Mouse (Mus musculus) left cerebral cortex, postnatal 4 days (tissue): ENCODE data around the gene Cela3b. TPM values are rescaled to one million over a fixed set of nuclear protein-coding genes. Genes with fewer than 3 reads are reported as not detected.
"Not testable (repeated sequence)": the region's sequence is repeated elsewhere in the genome, so short reads cannot be mapped to it uniquely, and the experiment has no call there.

Source experiments
- DNase-seq: peaks from one replicate; pipeline ENCODE4 v3.0.0-alpha.2; 2022
- intact Hi-C: fragments of 180-260 bp; cut with DNase I; formaldehyde crosslinking; loops from one replicate; pipeline ENCODE4 v1.15.1; 2025
- total RNA-seq, 2 experiments: library from RNA; stranded (reverse); gene quantifications; 2 replicates each; pipeline ENCODE4 v1.2.3; 2021

Cela3b gene
- total RNA-seq, 2 experiments from 2014 or later = not detected

DNA sequence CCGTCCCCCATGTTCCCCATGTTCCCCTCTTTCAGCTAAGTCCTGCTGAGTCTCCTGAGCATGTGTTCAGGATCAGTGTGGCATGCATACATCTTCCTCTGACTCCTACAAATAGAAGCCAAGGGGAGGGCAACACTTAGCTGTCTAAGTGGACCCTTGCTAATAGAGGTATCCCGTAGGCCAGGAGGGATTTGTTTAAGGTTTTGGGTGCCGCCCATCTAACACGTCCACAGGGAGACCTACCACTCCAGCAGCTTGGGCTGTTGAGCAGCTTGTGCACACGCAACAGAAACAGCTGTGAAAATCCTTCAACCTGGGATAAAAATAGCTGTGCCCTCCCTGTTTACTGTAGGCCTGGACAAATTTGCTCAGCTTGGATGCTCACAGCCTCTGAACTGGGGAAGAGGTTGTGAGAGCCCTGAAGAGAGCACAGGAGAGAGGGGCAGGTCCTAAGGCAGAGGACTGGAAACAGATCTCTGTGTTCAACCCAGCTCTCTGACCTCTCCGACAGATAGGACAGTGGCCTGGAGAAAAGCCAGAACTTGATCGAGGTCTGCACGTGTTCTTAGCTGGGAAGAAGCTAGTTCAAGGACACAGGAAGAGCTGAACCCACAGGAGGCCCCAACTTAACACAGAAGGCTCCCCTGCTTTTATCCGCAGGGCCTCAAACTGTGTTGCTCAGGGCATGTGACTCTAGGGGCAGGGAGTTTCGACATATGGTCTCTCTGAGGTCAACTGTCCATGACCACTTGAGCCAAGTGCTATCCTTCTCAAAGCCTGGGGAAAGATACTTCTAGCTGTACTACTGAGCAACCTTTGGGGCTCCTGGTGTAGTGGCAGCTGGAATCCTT lies 2.6 kb upstream of the Cela3b start:
- intact Hi-C loops, DNase-seq: not testable (repeated sequence)

DNA sequence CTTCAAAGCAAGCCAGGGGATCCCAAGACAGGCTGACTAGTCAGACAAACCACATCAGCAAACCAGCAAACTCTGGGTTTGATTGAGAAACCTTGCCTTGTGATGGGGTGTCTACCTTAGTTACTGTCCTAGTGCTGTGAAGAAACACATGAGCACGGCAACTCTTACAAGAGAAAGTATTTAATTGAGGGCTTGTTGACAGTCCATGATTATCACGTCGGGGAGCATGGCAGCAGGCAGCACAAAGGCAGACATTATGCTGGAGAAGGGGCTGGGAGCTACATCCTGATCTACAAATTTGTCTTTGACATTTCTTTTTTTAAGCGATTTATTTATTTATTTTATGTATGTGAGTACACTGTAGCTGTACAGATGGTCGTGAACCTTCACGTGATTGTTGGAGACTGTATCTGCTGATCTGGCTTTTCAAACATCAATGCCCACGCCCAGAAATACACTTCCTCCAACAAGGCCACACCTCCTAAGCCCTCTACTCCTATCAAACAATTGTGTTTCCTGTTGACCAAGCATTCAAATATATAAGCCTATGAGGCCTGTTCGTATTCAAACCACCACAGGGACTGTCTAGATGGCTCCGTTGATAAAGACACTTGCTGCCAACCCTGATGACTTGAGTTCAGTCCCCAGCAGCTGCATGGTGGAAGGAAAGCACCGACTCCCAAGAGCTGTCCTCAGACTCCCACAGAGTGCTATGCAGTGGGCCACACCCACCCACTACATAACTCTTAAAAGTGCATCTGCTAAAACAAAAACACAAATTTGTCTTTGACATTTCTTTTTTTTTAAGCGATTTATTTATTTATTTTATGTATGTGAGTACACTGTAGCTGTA lies 12.4 kb downstream of the Cela3b start:
- intact Hi-C loops = loop anchor here (2.0 kb wide), 1 partner anchor 19 kb away; no protein-coding TSS in a partner anchor
- DNase-seq = no peak

- DNase-seq = no peak
- intact Hi-C loops = no loop called here
Observed at GRCm38 (mm10) chr4:137414936-137415335, 15.4 kb downstream of the Cela3b start.

DNA sequence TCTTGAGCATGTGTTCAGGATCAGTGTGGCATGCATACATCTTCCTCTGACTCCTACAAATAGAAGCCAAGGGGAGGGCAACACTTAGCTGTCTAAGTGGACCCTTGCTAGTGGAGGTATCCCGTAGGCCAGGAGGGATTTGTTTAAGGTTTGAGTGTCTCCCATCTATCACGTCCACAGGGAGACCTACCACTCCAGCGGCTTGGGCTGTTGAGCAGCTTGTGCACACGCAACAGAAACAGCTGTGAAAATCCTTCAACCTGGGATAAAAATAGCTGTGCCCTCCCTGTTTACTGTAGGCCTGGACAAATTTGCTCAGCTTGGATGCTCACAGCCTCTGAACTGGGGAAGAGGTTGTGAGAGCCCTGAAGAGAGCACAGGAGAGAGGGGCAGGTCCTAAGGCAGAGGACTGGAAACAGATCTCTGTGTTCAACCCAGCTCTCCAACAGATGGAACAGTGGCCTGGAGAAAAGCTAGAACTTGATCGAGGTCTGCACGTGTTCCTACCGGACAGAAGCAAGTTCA lies 18.1 kb downstream of the Cela3b start:
- DNase-seq, intact Hi-C loops: not testable (repeated sequence)

GRCm38 (mm10) chr4:137409691-137410090 lies 20.6 kb downstream of the Cela3b start, which contains the start of gene Cela3a:
Cela3a (minus strand) TSS chr4:137409791.
- intact Hi-C loops = no loop called here
- no peak for DNase-seq

DNA sequence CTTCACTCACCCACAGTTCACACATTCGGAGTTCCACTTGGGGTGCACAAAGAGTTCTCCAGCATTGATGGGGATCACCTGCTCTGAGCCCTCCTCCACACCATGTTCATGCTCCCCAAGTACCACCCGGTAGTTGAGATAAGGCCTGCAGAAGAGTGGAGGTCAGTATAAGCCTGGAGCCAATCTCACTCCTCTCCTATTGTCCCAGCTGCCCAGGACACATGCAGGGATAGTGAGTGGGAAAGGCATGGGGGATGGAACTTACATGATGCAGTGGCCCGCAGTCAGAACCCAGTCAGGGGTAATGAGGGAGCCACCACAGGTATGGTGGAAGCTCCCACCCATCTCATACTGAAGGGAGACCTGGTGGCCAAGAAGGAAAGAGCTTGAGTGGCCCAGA lies 24.8 kb downstream of the Cela3b start:
- intact Hi-C loops = no loop called here
- DNase-seq = no peak

- intact Hi-C loops = no loop called here
- peak; percentile 33 for DNase-seq
Observed at GRCm38 (mm10) chr4:137396641-137397525, 33.5 kb downstream of the Cela3b start.

- intact Hi-C loops = no loop called here
- no peak for DNase-seq
Observed at GRCm38 (mm10) chr4:137393378-137394135, 36.8 kb downstream of the Cela3b start.

GRCm38 (mm10) chr4:137392874-137393273 lies 37.5 kb downstream of the Cela3b start:
- DNase-seq = no peak
- intact Hi-C loops = no loop called here

DNA sequence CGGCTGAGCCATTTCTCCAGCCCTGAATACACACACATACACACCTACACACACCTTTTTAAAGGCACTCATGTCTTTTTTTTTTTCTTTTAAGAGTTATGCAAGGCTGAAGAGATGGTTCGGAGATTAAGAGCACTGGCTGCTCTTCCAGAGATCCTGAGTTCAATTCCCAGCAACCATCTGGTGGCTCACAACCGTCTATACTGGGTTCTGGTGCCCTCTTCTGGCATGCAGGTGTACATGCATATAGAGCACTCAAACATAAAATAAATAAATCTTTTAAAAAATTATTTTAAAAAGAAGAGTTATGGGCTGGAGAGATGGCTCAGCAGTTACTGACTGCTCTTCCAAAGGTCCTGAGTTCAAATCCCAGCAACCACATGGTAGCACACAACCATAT lies 39.1 kb downstream of the Cela3b start:
- intact Hi-C loops = no loop called here
- no peak for DNase-seq

GRCm38 (mm10) chr4:137390196-137390595 lies 40.1 kb downstream of the Cela3b start:
- DNase-seq = no peak
- intact Hi-C loops = no loop called here

- intact Hi-C loops = no loop called here
- no peak for DNase-seq
Observed at GRCm38 (mm10) chr4:137388983-137389382, 41.4 kb downstream of the Cela3b start.

- DNase-seq = peak; percentile 81
- intact Hi-C loops = no loop called here
Observed at GRCm38 (mm10) chr4:137388059-137388794, 42.1 kb downstream of the Cela3b start.

DNA sequence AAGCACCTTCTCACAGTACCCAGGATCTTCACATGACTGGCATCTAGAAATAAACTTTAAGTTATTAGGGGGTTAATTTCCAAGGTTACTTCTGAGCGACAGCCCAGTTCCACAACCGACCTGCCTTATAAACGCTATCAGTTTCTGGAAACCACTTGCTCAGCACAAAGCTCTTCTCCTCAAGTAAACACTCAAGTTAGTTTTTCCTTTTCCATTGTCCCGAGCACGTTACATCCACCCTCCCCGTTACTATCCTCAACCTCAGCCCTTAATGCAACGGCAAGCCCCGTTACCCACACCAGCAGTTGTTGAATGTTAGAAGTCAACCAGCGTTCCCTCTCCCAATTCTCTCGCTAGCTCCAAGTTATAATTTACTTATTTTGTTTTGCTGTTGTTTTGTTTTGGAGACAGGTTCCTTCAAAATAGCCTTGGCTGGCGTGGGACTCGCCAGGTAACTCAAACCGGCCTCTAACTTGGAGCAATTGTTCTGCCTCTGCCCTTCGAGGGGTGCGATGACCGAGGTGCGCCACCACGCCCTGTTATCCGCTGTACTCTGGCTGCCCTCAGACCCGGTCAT lies 42.8 kb downstream of the Cela3b start:
- DNase-seq = no peak
- intact Hi-C loops = no loop called here

DNA sequence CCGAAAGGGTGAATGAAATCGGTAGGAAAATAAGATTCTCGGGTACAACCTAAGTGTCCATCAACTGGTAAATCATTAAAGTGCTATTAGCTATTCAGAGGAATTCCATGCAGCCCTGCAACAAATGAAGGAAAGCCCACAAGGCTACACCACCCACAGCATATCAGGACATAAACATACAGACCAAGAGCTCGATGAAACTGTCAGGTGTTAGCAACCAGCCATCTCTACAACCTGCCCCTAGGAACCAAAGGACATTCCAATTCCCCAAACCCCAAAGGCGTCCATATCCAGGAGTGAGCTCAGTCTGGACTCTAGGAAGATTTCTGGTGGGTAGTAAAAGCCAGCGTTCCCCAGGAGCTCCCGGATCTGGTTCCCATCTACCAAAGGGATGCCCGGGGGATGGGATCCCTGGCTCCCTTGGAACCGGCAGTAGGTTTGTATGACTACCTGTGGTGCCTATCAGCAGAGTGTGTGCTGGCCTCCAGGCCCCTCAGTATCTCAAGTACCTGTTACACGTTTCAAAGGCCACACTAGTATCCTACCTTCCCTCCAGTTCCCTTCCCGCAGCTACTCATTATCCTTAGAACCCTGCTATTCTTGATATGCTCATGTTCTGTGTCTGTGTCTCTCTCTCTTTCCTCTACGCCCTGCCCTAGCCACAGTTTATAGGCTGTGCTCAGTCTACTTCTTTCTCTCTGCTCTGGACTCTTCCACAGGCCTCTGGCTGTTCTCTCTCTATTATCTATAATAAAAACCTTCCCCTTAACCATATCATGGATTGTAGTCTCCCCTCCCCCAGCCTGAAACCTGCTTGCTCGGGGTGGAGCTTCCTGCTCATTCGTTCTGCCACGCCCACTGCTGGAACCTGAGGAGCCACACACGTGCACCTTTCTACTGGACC lies 49.4 kb downstream of the Cela3b start:
- no peak for DNase-seq
- intact Hi-C loops = no loop called here

GRCm38 (mm10) chr4:137379713-137380255 lies 50.6 kb downstream of the Cela3b start:
- DNase-seq = no peak

DNA sequence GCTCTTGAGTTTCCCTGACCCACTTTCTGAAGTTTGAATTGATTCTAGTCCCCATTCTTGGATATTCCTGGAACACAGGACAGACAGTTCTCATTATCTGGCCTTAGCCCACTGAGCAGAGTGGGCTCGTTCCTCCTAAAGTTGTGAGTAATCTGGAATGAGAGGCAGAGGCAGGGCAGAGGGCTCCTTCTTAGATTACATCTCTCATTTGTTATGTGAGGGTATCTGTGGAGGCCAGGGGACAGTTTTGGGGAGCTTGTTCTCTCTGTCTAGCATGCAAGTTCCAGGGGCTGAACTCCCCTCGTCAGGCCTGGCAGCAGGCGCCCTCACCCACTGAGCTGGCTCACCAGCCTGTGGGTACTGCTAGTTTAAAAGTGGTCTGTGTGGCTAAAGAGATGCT lies 51.3 kb downstream of the Cela3b start:
- no peak for DNase-seq
- intact Hi-C loops = no loop called here

More at GRCm38 (mm10) chr4:137379713-137380255, 50.6 kb downstream of the Cela3b start:
- intact Hi-C loops = no loop called here
